12 mouse cellular contexts compared by ENCODE assay signal in genomic region chr11:60165076-60165475, GRCm38 (mm10). TPM values are rescaled to one million over a fixed set of nuclear protein-coding genes. Genes with fewer than 3 reads are reported as not detected.
DNase-seq lines count a peak whose midpoint lies in the region; ATAC-seq lines count a peak whose summit lies in the region.
"Had no signal": no experiment of that assay in that cellular context is flagged by ENCODE, and none has a peak within 500 bp of the region (broad histone marks: within the 10 kb centered on the region; RNA-seq: fewer than 3 reads in every experiment).

No protein-coding gene starts in this region.

- H3K36me3 ChIP-seq in lung, embryonic 15.5 days, result no peaks in the 10 kb centered on the region; the same call in 1 of the 2 replicates
- no peaks in the 10 kb centered on the region for H3K36me3 ChIP-seq in stomach, embryonic 16.5 days (ENCODE audit: control insufficient read depth, insufficient read depth, low read length)

- no peak overlapping the region for H3K9ac ChIP-seq in lung, embryonic 15.5 days
- H3K9ac ChIP-seq in stomach, embryonic 16.5 days (ENCODE audit: low read length), result no peak overlapping the region
- H3K9ac ChIP-seq: neural tube, embryonic 12.5 days had no signal

- H3K9me3 ChIP-seq in lung, embryonic 15.5 days, result no peaks in the 10 kb centered on the region
- H3K9me3 ChIP-seq in stomach, embryonic 16.5 days (replicated peaks; ENCODE audit: control insufficient read depth, low read length), result no peaks in the 10 kb centered on the region
- H3K9me3 ChIP-seq: neural tube, embryonic 12.5 days had no signal

- no peaks in the 10 kb centered on the region for H3K27me3 ChIP-seq in lung, embryonic 15.5 days
- H3K27me3 ChIP-seq in stomach, embryonic 16.5 days (ENCODE audit: control insufficient read depth, insufficient read depth, low read length), result no peaks in the 10 kb centered on the region
- H3K27me3 ChIP-seq: neural tube, embryonic 12.5 days had no signal

- peaks cover 71% of the 10 kb centered on the region for H3K4me1 ChIP-seq in lung, embryonic 15.5 days
- peaks cover 60% of the 10 kb centered on the region for H3K4me1 ChIP-seq in stomach, embryonic 16.5 days (ENCODE audit: control insufficient read depth, insufficient read depth, low read length)

- peak overlapping the region; percentile 21 for H3K27ac ChIP-seq in lung, embryonic 15.5 days
- H3K27ac ChIP-seq in stomach, embryonic 16.5 days (ENCODE audit: low read length), result no peak overlapping the region
- H3K27ac ChIP-seq: heart, adult 2 months; neural tube, embryonic 12.5 days had no signal

- peak; percentile 50 to 56 for DNase-seq in cerebellum, postnatal 14 days
- no peak for DNase-seq in lung, adult 18-20 months
- DNase-seq in heart, postnatal 14 days, result peak; percentile 53 to 64
- DNase-seq: B cell, adult 2 months had no signal

- WGBS in lung, embryonic 15.5 days, result 25% methylated on average over 5 of the region's 5 CpGs
- WGBS in stomach, embryonic 16.5 days, result 30% methylated on average over 5 of the region's 5 CpGs

- intact Hi-C loops in heart, postnatal 14 days (cut with DNase I), result no loop called here

- no peak for ATAC-seq in cerebellum, adult (ENCODE audit: insufficient number of reproducible peaks, low FRiP score, low TSS enrichment)
- peak; percentile 62; the same call in 1 of the 2 replicates for ATAC-seq in lung, embryonic 15.5 days (ENCODE audit: borderline replicate concordance, extremely low read depth, low FRiP score, low TSS enrichment)
- peak; percentile 39; the same call in 1 of the 2 replicates for ATAC-seq in stomach, embryonic 16.5 days (ENCODE audit: insufficient read depth, low FRiP score)
- ATAC-seq in CD4-positive, CD25-positive, alpha-beta regulatory T cell, adult 4 months, result no peak
- no peak for ATAC-seq in erythroid progenitor cell, adult 5-6 weeks (replicated peaks; ENCODE audit: low FRiP score, poor library complexity, severe bottlenecking)
- ATAC-seq: activated CD4-positive, CD25-positive, alpha-beta regulatory T cell, adult 4 months had no signal

- no peak overlapping the region for H3K4me2 ChIP-seq in lung, embryonic 15.5 days
- H3K4me2 ChIP-seq in stomach, embryonic 16.5 days (ENCODE audit: low read depth, low read length), result no peak overlapping the region
- H3K4me2 ChIP-seq: neural tube, embryonic 12.5 days had no signal

- no peak overlapping the region for H3K4me3 ChIP-seq in lung, embryonic 15.5 days
- no peak overlapping the region for H3K4me3 ChIP-seq in stomach, embryonic 16.5 days (replicated peaks; ENCODE audit: low read length)
- H3K4me3 ChIP-seq: heart, adult 2 months; neural tube, embryonic 12.5 days had no signal

RNA-seq across cellular contexts. Expression of gene Srebf1, which starts 57.3 kb away (rescaled TPM):
- polyA plus RNA-seq in lung, embryonic 15.5 days (2015; fragmentation: Nextera tagmentation; extraction: Ambion mirVana), result 74.3 and 76.8 TPM in 2 replicates
- 10 to 100 TPM; 29.0 to 32.0 TPM for total RNA-seq in heart, postnatal 14 days (2021)
- 63.4 and 69.8 TPM in 2 replicates for polyA plus RNA-seq in stomach, embryonic 16.5 days (2015; fragmentation: Nextera tagmentation; extraction: Ambion mirVana)
- polyA plus RNA-seq in CD4-positive, CD25-positive, alpha-beta regulatory T cell, adult 4 months (2017; shearing (Covaris generic)), result 10 to 100 TPM; 20.7 to 28.6 TPM
- 6.3 and 10.8 TPM in 2 replicates for total RNA-seq in erythroid progenitor cell, adult 5-6 weeks (2015; ENCODE audit: low replicate concordance)
- 10.7 and 34.9 TPM in 2 replicates for total RNA-seq in erythroid progenitor cell, adult 5-6 weeks (2017; ENCODE audit: low replicate concordance)

Comparison
In these comparisons a context has a peak if more than half of its experiments do, and no peak if none do; other contexts are left out.
1. DNase-seq: peak in cerebellum, postnatal 14 days (2 of 2) and heart, postnatal 14 days (2 of 2); none in lung, adult 18-20 months (0 of 2).
2. ATAC-seq: peak in lung, embryonic 15.5 days (single experiment) and stomach, embryonic 16.5 days (single experiment); none in cerebellum, adult (single experiment), CD4-positive, CD25-positive, alpha-beta regulatory T cell, adult 4 months (single experiment) and erythroid progenitor cell, adult 5-6 weeks (single experiment).